Comparison of ENCODE assay signal across 13 mouse cellular contexts in genomic region chr5:105704573-105704972, GRCm38 (mm10). TPM values are rescaled to one million over a fixed set of nuclear protein-coding genes. Genes with fewer than 3 reads are reported as not detected.
DNase-seq lines count a peak whose midpoint lies in the region; ATAC-seq lines count a peak whose summit lies in the region.
"Had no signal": no experiment of that assay in that cellular context is flagged by ENCODE, and none has a peak within 500 bp of the region (broad histone marks: within the 10 kb centered on the region; RNA-seq: fewer than 3 reads in every experiment).

No protein-coding gene starts in this region.

- peaks cover 75% of the 10 kb centered on the region for H3K4me1 ChIP-seq in hindbrain, embryonic 13.5 days (replicated peaks)
- H3K4me1 ChIP-seq in hindbrain, embryonic 11.5 days (replicated peaks; ENCODE audit: control insufficient read depth, insufficient read depth, low read length), result no peaks in the 10 kb centered on the region
- H3K4me1 ChIP-seq in midbrain, embryonic 13.5 days (replicated peaks), result peaks cover 48% of the 10 kb centered on the region
- H3K4me1 ChIP-seq in midbrain, embryonic 10.5 days, result peaks cover 43% of the 10 kb centered on the region
- peaks cover 36% of the 10 kb centered on the region for H3K4me1 ChIP-seq in midbrain, embryonic 16.5 days (ENCODE audit: control insufficient read depth, insufficient read depth, low read length)

- H3K27ac ChIP-seq in hindbrain, embryonic 13.5 days, result peak overlapping the region; percentile 58; the same call in 1 of the 2 replicates
- no peak overlapping the region for H3K27ac ChIP-seq in hindbrain, embryonic 11.5 days (ENCODE audit: low read depth, low read length)
- H3K27ac ChIP-seq in midbrain, embryonic 13.5 days, result peak overlapping the region; percentile 19
- no peak overlapping the region for H3K27ac ChIP-seq in midbrain, embryonic 10.5 days (replicated peaks)
- 0 out of 2 replicates have a peak overlapping the region, but pooled peaks have one; percentile 34 for H3K27ac ChIP-seq in midbrain, embryonic 16.5 days (ENCODE audit: low read length)
- H3K27ac ChIP-seq: embryonic facial prominence, embryonic 12.5 days had no signal

- H3K36me3 ChIP-seq in hindbrain, embryonic 13.5 days, result 0 out of 2 replicates have a peak, but pooled peaks cover 2% of the 10 kb centered on the region
- no peaks in the 10 kb centered on the region for H3K36me3 ChIP-seq in hindbrain, embryonic 11.5 days (ENCODE audit: control insufficient read depth, insufficient read depth, low read length)
- peaks cover 3% of the 10 kb centered on the region for H3K36me3 ChIP-seq in midbrain, embryonic 13.5 days
- H3K36me3 ChIP-seq in midbrain, embryonic 10.5 days, result peaks cover 56% of the 10 kb centered on the region
- no peaks in the 10 kb centered on the region for H3K36me3 ChIP-seq in midbrain, embryonic 16.5 days (ENCODE audit: control insufficient read depth, insufficient read depth, low read length)
- H3K36me3 ChIP-seq: embryonic facial prominence, embryonic 12.5 days had no signal

- no peak overlapping the region; the same call in 1 of the 2 replicates for H3K4me2 ChIP-seq in hindbrain, embryonic 13.5 days
- no peak overlapping the region for H3K4me2 ChIP-seq in hindbrain, embryonic 11.5 days (replicated peaks; ENCODE audit: low read depth, low read length)
- H3K4me2 ChIP-seq in midbrain, embryonic 13.5 days (replicated peaks), result no peak overlapping the region
- no peak overlapping the region for H3K4me2 ChIP-seq in midbrain, embryonic 16.5 days (ENCODE audit: low read length)
- H3K4me2 ChIP-seq: embryonic facial prominence, embryonic 12.5 days had no signal

- no peaks in the 10 kb centered on the region for H3K27me3 ChIP-seq in hindbrain, embryonic 13.5 days
- H3K27me3 ChIP-seq in hindbrain, embryonic 11.5 days (ENCODE audit: control insufficient read depth, insufficient read depth, low read length), result no peaks in the 10 kb centered on the region
- H3K27me3 ChIP-seq in midbrain, embryonic 13.5 days, result no peaks in the 10 kb centered on the region
- no peaks in the 10 kb centered on the region for H3K27me3 ChIP-seq in midbrain, embryonic 10.5 days (ENCODE audit: low read depth, poor library complexity, severe bottlenecking)
- no peaks in the 10 kb centered on the region for H3K27me3 ChIP-seq in midbrain, embryonic 16.5 days (ENCODE audit: control insufficient read depth, insufficient read depth, low read depth, low read length)
- H3K27me3 ChIP-seq: embryonic facial prominence, embryonic 12.5 days had no signal

- ATAC-seq in hindbrain, embryonic 13.5 days (ENCODE audit: low FRiP score), result no peak
- ATAC-seq in hindbrain, embryonic 11.5 days (ENCODE audit: low FRiP score), result no peak
- ATAC-seq in midbrain, embryonic 13.5 days, result no peak
- no peak for ATAC-seq in midbrain, embryonic 16.5 days
- ATAC-seq: intestine, postnatal 0 days had no signal

- H3K9me3 ChIP-seq in hindbrain, embryonic 13.5 days, result no peaks in the 10 kb centered on the region
- H3K9me3 ChIP-seq in hindbrain, embryonic 11.5 days (ENCODE audit: control insufficient read depth, low read length), result no peaks in the 10 kb centered on the region
- H3K9me3 ChIP-seq in midbrain, embryonic 13.5 days, result no peaks in the 10 kb centered on the region
- no peaks in the 10 kb centered on the region for H3K9me3 ChIP-seq in midbrain, embryonic 10.5 days (replicated peaks)
- no peaks in the 10 kb centered on the region for H3K9me3 ChIP-seq in midbrain, embryonic 16.5 days (replicated peaks; ENCODE audit: control insufficient read depth, low read length, poor library complexity, severe bottlenecking)
- H3K9me3 ChIP-seq: embryonic facial prominence, embryonic 12.5 days had no signal

- peak; percentile 31 for DNase-seq in embryo, embryonic 11 days
- no peak for DNase-seq in embryo, embryonic 9.5 days (ENCODE audit: extremely low spot score)
- DNase-seq in hindbrain, embryonic 11.5 days (ENCODE audit: low spot score), result no peak
- DNase-seq in midbrain, embryonic 10.5 days (ENCODE audit: low spot score), result no peak
- no peak for DNase-seq in right cerebral cortex, postnatal 36 days (ENCODE audit: low spot score in 2 of 2)
- DNase-seq: cerebellum, adult 11-12 months; lung, postnatal 14 days; thymus, postnatal 25 days had no signal

- no peak overlapping the region for H3K4me3 ChIP-seq in hindbrain, embryonic 13.5 days
- H3K4me3 ChIP-seq in hindbrain, embryonic 11.5 days (ENCODE audit: low read depth, low read length), result no peak overlapping the region
- no peak overlapping the region for H3K4me3 ChIP-seq in midbrain, embryonic 13.5 days (replicated peaks)
- no peak overlapping the region for H3K4me3 ChIP-seq in midbrain, embryonic 10.5 days
- H3K4me3 ChIP-seq in midbrain, embryonic 16.5 days (ENCODE audit: low read depth, low read length), result no peak overlapping the region
- H3K4me3 ChIP-seq: embryonic facial prominence, embryonic 12.5 days had no signal

- 36% methylated on average over 9 of the region's 9 CpGs for WGBS in hindbrain, embryonic 13.5 days
- 61% methylated on average over 9 of the region's 9 CpGs for WGBS in hindbrain, embryonic 11.5 days
- 55% methylated on average over 9 of the region's 9 CpGs for WGBS in midbrain, embryonic 13.5 days
- WGBS in midbrain, embryonic 10.5 days, result 84% methylated on average over 9 of the region's 9 CpGs
- 43% methylated on average over 9 of the region's 9 CpGs for WGBS in midbrain, embryonic 16.5 days

- peak overlapping the region; percentile 39; the same call in 1 of the 2 replicates for H3K9ac ChIP-seq in hindbrain, embryonic 13.5 days
- no peak overlapping the region for H3K9ac ChIP-seq in hindbrain, embryonic 11.5 days (ENCODE audit: low read depth, low read length)
- no peak overlapping the region; the same call in 1 of the 2 replicates for H3K9ac ChIP-seq in midbrain, embryonic 13.5 days (replicated peaks)
- no peak overlapping the region for H3K9ac ChIP-seq in midbrain, embryonic 16.5 days (ENCODE audit: low read depth, low read length)
- H3K9ac ChIP-seq: embryonic facial prominence, embryonic 12.5 days had no signal

RNA-seq across cellular contexts. Expression of gene Lrrc8d, which starts 4.8 kb away (rescaled TPM):
- polyA plus RNA-seq in hindbrain, embryonic 13.5 days (2015; fragmentation: Nextera tagmentation; extraction: Ambion mirVana), result 32.1 and 32.8 TPM in 2 replicates
- 24.7 and 25.1 TPM in 2 replicates for polyA plus RNA-seq in hindbrain, embryonic 11.5 days (2014; fragmentation: Nextera tagmentation; extraction: Ambion mirVana)
- polyA plus RNA-seq in midbrain, embryonic 13.5 days (2015; fragmentation: Nextera tagmentation; extraction: Ambion mirVana), result 30.4 and 32.3 TPM in 2 replicates
- 20.7 and 24.1 TPM in 2 replicates for polyA plus RNA-seq in midbrain, embryonic 10.5 days (2016; fragmentation: Nextera tagmentation; extraction: Ambion mirVana)
- 33.9 and 35.9 TPM in 2 replicates for polyA plus RNA-seq in midbrain, embryonic 16.5 days (2015; fragmentation: Nextera tagmentation; extraction: Ambion mirVana)

Comparison
In these comparisons a context has a peak if more than half of its experiments do, and no peak if none do; other contexts are left out.
1. H3K27ac ChIP-seq: peak in hindbrain, embryonic 13.5 days (single experiment), midbrain, embryonic 13.5 days (single experiment) and midbrain, embryonic 16.5 days (single experiment); none in hindbrain, embryonic 11.5 days (single experiment) and midbrain, embryonic 10.5 days (single experiment).